Mouse (Mus musculus) adrenal gland, postnatal 10 days (tissue): ENCODE data around the gene Prpf8. TPM values are rescaled to one million over a fixed set of nuclear protein-coding genes. Genes with fewer than 3 reads are reported as not detected.

Experiments
- microRNA-seq: library from miRNA; unstranded; fragments of <30 nt; microRNA quantifications from one replicate; pipeline ENCODE4 v1.2.0, GENCODE M21; 2021
- total RNA-seq, 2 experiments: library from RNA; stranded (reverse); gene quantifications; 2 replicates each; pipeline ENCODE4 v1.2.3; 2021

Prpf8 gene
- total RNA-seq, 2 experiments from 2014 or later, result 112 to 130 TPM

Small RNA genes within 50 kb of the gene (microRNA-seq; reads per million reads assigned to microRNA genes)
- gene Mir22 (38,281 reads per million, percentile 99 among the genes with 10 or more reads in this experiment), gene Mir3971 (not detected)

Other genes with a start within 250 kb of the Prpf8 start
- gene Rpa1, start 138.5 kb upstream of the Prpf8 start, total RNA-seq, result 10 to 100 TPM; 60.0 to 72.0 TPM
- 1 to 10 TPM; 7.8 to 9.3 TPM for gene Smyd4, start 138.4 kb upstream of the Prpf8 start, total RNA-seq
- gene Serpinf1, start 64.1 kb upstream of the Prpf8 start, total RNA-seq, result 100 to 1,000 TPM; 121 to 219 TPM
- 100 to 1,000 TPM; 112 to 253 TPM for gene Serpinf2, start 47.2 kb upstream of the Prpf8 start, total RNA-seq
- gene Wdr81, start 32.1 kb upstream of the Prpf8 start, total RNA-seq, result 10 to 100 TPM; 13.0 to 15.2 TPM
- 10 to 100 TPM; 20.9 to 24.6 TPM for gene Tlcd2, start 25.1 kb upstream of the Prpf8 start, total RNA-seq
- gene Rilp, start 23.3 kb downstream of the Prpf8 start, total RNA-seq, result 10 to 100 TPM; 17.3 to 23.7 TPM
- 10 to 100 TPM; 13.3 to 20.0 TPM for gene Scarf1, start 26.7 kb downstream of the Prpf8 start, total RNA-seq
- 10 to 100 TPM; 21.1 to 27.9 TPM for gene Slc43a2, start 44.9 kb downstream of the Prpf8 start, total RNA-seq
- gene Pitpna, start 101.3 kb downstream of the Prpf8 start, total RNA-seq, result 100 to 1,000 TPM; 130 to 139 TPM
- gene Inpp5k, start 144.2 kb downstream of the Prpf8 start, total RNA-seq, result 10 to 100 TPM; 30.7 to 43.0 TPM
- 100 to 1,000 TPM; 128 to 132 TPM for gene Myo1c, start 163.7 kb downstream of the Prpf8 start, total RNA-seq
- gene Crk, start 192.4 kb downstream of the Prpf8 start, total RNA-seq, result 10 to 100 TPM; 93.2 to 96.5 TPM
- gene Ywhae, start 246.1 kb downstream of the Prpf8 start, total RNA-seq, result 100 to 1,000 TPM; 591 to 594 TPM